Mouse (Mus musculus) cerebral cortex, adult 2 months (tissue): ENCODE results near the gene Cbfb.

Source experiments
- WGBS: fragments of 180-500 bp; shearing (Covaris S2); methylation state at CpG from one replicate; pipeline ENCODE4 v1.1.7; 2018; 5-methylcytosine and 5-hydroxymethylcytosine counted together

Gene Cbfb

GRCm38 (mm10) chr8:105251954-105252353 lies 81.5 kb downstream of the Cbfb start:
- WGBS, result 96% methylated on average over 6 of the region's 6 CpGs

- 94% methylated on average over 10 of the region's 10 CpGs for WGBS
Measured at GRCm38 (mm10) chr8:105252680-105253537, 82.4 kb downstream of the Cbfb start.

GRCm38 (mm10) chr8:105253766-105254151 lies 83.3 kb downstream of the Cbfb start:
- WGBS, result 41% methylated on average over 20 of the region's 20 CpGs

DNA sequence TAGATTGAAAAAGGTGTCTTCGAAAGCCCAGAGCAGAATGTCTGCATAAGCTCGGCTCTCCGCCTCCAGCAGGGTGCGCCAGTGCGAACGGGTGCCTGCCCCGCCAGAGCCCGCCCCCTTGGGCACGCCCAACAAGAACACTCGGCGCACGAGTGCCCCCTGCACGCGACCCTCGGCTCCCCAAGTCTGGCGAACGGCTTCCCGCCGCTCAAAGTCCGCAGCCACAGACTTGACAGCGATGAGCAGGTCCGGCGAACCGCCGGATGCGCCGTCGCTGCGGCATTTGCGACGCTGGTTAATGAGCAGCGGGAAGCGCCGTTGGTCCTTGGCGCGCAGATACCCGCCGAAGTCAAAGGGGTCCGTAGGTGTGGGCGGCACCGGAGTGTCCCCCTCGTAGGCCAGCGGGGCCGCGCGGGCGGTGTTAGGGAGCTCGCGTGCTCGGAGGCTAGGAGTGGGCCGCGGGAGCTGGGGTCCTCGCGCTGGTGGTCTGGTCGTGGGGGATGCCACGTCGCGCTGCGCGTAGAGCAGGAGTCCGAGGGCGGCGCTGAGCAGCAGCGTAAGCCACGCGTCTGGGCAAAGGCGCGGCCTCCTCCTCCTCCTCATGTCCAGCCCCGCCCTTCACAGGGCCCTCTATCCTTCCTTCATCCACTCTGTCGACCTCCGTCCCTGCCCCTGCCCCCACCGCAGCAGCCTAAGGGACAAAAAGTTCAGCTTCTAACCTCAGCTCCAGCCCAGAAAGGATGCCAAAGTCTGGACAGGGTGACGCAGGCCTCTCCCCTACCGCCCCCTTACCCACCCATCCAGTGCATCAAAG lies 83.9 kb downstream of the Cbfb start:
- WGBS, result under 1% methylated on average over 71 of the region's 74 CpGs

DNA sequence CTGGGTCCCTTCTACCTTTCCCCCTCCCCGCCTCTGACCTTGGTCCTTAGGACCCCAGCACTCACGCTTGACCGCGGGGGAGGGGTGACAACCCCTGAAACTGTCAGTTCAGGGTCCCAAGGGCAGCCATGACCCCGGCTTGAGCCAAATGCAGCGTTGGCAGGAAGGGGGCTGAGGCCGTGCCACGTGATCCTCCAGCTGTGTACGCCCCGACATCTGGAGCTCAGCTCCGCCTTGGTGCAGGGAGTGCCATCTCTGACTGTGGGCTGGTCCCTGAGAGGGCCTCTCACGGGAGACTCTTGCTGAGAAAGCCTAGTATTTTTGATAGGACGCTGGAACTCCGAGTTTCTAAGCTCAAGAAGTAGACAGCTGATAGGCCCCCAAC lies 84.5 kb downstream of the Cbfb start, which contains the start of gene B3gnt9:
TSS of gene B3gnt9 (minus strand) at position 188 of the 385 bp plus-strand sequence.
- 10% methylated on average over 14 of the region's 14 CpGs for WGBS

DNA sequence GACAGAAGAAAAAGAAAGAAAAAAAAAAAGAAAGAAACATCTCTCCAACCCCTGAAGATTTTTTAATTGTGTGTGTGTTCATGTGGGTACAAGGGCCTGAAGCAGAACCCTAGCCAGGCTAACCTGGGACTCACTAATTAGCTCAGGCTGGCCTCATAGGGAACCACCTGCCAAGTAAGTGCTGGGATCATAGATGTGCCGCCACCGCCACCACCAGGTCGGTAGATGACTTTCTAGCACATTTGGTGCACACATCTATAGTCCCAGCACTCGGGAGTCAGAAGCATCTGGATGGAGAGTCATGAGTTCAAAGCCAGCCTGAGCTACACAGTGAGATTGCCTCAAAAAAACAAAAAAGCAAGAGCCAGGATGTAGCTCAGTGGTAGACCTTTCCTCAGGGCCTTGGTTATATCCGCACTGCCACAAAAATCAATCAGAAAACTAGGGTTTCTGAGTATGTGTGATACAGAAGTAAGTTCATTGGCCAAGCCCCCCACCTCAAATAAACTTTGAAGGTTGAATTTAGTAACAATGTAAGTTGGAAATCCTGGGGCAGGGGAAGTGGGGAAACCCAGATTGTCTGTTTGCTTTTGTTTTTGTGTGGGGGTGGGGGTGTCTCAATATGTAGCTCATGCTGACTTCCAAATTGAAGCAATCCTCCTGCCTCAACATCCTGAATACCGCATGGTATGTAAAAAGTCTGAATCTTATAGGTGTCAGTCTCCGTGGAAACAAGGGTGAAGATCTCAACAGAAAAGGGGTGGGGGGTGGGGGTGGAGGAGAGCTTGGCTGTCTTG lies 87.0 kb downstream of the Cbfb start:
- WGBS, result 82% methylated on average over 7 of the region's 7 CpGs

DNA sequence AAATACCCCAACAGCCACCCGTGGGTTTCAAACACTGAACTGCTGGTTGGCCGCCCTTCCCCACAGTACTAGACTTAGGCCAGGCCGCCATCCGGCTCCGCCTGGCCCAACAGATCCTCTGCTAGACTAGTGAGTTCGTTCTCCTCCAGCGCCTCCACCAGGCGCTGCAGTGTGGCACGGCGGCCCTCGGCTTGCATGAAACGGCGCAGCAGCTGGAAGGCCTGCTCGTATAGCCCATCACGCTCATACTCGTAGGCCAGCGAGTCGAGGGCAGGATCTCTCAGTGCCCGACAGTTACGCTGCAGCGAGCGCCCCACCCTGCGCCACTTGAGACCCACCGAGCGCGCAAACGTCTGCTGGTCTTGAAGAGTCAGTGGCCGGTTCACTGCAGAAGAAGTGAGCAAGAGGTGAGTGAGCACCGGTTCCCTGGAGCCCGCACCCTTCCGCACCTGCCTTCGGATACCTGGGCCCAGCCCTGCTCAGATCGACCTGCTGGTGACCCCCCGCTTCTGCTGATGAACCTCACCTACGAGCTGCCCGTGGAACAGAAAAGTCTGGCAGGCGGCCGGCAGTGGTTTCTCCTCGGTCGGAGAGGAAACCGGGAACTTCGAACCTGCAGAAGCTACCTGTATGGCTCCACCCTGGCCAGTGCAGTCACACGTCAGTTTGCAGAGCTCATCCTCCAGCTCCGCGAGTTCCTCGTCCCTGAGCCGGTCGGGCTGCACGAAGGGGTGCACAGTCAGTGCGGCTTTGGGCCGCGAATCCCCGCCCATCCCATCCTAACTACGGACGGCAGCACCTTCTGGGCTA lies 88.6 kb downstream of the Cbfb start:
- WGBS, result 19% methylated on average over 55 of the region's 55 CpGs

DNA sequence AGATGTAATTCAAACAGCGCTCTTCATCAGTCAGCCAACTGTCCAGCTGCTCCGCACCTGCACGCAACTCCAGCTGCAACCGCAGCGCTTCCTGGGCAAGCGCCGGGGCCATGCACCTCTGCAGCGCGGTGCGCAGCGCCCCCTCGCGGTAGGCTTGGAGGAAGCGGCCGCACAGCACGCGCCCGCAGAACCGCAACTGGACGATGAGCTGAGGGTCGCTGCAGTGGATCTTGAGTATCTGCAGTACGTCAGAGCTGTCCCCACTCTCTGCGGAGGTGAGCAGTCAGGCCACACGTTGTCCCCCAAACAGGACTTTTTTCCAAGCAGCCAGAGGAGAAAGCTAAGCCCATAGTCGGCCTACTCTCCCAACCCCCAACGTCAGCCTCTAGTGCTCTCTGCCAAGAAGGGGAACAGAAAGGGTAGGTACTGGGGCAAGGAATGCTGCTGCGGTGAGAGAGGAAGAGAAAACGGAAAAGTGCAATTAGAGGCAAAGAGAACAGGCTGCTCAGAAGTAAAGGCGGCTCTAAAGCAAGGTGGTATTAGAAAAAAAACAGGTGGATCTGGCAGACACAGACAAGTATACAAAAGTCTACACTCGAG lies 89.3 kb downstream of the Cbfb start:
- 7% methylated on average over 30 of the region's 30 CpGs for WGBS

GRCm38 (mm10) chr8:105260371-105261099 lies 90.1 kb downstream of the Cbfb start:
- 81% methylated on average over 7 of the region's 7 CpGs for WGBS

GRCm38 (mm10) chr8:105261326-105261980 lies 91.0 kb downstream of the Cbfb start:
- WGBS, result 92% methylated on average over 12 of the region's 12 CpGs

DNA sequence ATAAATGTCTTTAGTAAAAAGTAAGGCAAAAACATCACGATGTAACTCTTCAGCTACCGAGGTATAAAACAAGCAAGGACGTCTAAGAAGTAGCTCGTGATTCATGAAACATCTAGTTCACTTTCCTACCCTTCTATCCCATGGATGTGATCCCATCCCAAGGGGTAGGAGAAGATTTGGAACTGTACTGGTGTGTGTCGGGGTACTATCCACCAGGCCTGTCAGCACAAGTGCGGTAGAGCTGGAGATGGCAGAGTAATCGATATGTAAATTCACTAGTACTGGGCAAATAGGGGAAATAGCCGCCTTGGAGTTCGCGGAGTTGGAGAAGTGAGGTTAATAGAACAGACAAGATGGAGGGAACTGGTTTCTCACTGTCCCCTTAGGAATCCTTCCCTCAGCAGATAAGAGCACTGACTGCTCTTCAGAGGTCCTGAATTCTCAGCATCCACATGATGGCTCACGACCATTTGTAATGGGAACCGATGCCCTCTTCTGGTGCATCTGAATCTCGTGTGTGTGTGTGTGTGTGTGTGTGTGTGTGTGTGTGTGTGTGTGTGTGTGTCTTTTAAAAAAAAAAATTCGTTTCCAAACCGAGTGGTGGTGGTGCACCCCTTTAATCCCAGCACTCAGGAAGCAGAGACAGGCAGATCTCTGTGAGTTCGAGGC lies 92.9 kb downstream of the Cbfb start:
- WGBS, result 49% methylated on average over 16 of the region's 16 CpGs

- 2% methylated on average over 54 of the region's 54 CpGs for WGBS
Measured at GRCm38 (mm10) chr8:105264024-105264982, 93.8 kb downstream of the Cbfb start, which contains the start of the genes Tradd and Fbxl8. TSS of gene Tradd (minus strand) at chr8:105264609. TSS of gene Fbxl8 (plus strand) at chr8:105264648.

DNA sequence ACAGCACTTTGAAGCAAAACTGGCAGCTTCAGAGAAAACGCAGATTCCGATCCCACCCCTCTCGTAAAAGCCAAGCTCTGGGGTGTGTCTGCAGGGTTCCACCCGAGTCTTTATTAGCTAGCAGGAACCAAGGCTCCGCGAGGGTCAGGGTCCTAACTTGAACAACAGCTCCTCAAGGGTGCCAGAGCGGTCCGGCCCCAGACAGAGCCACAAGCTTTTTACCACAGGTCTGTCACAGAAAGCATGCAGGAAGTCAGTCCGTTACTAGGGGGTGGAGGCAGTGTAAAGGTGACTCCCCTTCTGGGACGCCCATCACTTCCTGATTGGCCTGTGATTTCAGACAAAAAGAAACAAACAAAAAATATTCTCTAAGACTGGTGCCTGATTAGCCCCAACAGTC lies 94.7 kb downstream of the Cbfb start:
- WGBS, result 16% methylated on average over 10 of the region's 10 CpGs

GRCm38 (mm10) chr8:105266775-105267174 lies 96.3 kb downstream of the Cbfb start:
- WGBS, result 52% methylated on average over 13 of the region's 13 CpGs
